ENCODE assay signal across 18 mouse cellular contexts in the genomic region with DNA sequence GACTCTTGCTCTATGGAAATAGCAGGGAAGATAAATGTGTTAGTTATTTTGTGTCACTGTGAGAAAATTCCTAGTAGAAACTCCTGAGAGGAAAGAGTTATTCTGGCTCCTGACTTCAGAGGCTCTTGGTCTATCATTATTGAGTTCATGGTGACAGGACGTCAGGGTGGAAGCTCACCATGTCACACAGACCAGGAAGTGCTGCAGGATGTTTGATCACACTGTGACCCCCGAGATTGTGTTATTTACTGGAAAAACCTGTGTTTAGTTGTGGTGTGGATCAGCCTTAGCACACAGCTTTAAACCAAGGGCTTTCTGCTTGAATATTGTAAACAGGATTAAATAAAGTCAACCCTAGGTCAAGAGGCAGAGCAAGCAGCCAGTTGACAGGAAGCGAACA.
DNase-seq lines count a peak whose midpoint lies in the region; ATAC-seq lines count a peak whose summit lies in the region.
"Had no signal": no experiment of that assay in that cellular context is flagged by ENCODE, and none has a peak within 500 bp of the region (broad histone marks: within the 10 kb centered on the region; RNA-seq: fewer than 3 reads in every experiment).

No protein-coding gene starts in this region.

- no peak overlapping the region for H3K4me2 ChIP-seq in heart, embryonic 13.5 days

- 47% methylated on average over 3 of the region's 3 CpGs for WGBS in heart, embryonic 13.5 days

- H3K9me3 ChIP-seq in heart, embryonic 13.5 days = no peaks in the 10 kb centered on the region

- no peak for ATAC-seq in heart, embryonic 13.5 days (ENCODE audit: extremely low read depth, insufficient number of reproducible peaks, low FRiP score, low TSS enrichment)

- no peaks in the 10 kb centered on the region for H3K27me3 ChIP-seq in heart, embryonic 13.5 days (replicated peaks)
- H3K27me3 ChIP-seq: limb, embryonic 13.5 days had no signal

- no peak overlapping the region for H3K4me3 ChIP-seq in heart, embryonic 13.5 days
- H3K4me3 ChIP-seq: erythroblast, embryonic 14.5 days; gastrocnemius, adult 2 months; left cerebral cortex, adult 2 months; limb, embryonic 13.5 days; myocyte had no signal

- 0 out of 2 replicates have a peak overlapping the region, but pooled peaks have one; percentile 1 for H3K27ac ChIP-seq in heart, embryonic 13.5 days (replicated peaks)
- H3K27ac ChIP-seq: gastrocnemius, adult 2 months; limb, embryonic 13.5 days; macrophage had no signal

- peaks cover 35% of the 10 kb centered on the region for H3K4me1 ChIP-seq in heart, embryonic 13.5 days

- no peaks in the 10 kb centered on the region for H3K36me3 ChIP-seq in heart, embryonic 13.5 days
- H3K36me3 ChIP-seq: limb, embryonic 13.5 days had no signal

- no peak for DNase-seq in heart, adult 8-10 months (ENCODE audit: low spot score)
- peak; percentile 16 for DNase-seq in retina, embryonic 14.5 days (ENCODE audit: low spot score)
- no peak for DNase-seq in retina, postnatal 1 day
- peak; percentile 41 for DNase-seq in lung, postnatal 36 days
- DNase-seq in B cell, adult 2 months = no peak
- DNase-seq in thymus, adult 18-20 months = no peak
- no peak for DNase-seq in cerebellum, adult 11 months
- DNase-seq: adrenal gland, adult 8-10 months; cerebellum, adult 9-11 months; gastrocnemius, adult 2 months; kidney, adult 8-10 months; kidney, postnatal 4 days had no signal

- no peak overlapping the region for H3K9ac ChIP-seq in heart, embryonic 13.5 days
- H3K9ac ChIP-seq: limb, embryonic 13.5 days had no signal

Comparison
In these comparisons a context has a peak if more than half of its experiments do, and no peak if none do; other contexts are left out.
1. DNase-seq: peak in retina, embryonic 14.5 days (single experiment) and lung, postnatal 36 days (single experiment); none in heart, adult 8-10 months (single experiment), retina, postnatal 1 day (single experiment), B cell, adult 2 months (0 of 2), thymus, adult 18-20 months (0 of 2) and cerebellum, adult 11 months (single experiment).